Mouse (Mus musculus): ENCODE data around the gene Ofcc1. TPM values are rescaled to one million over a fixed set of nuclear protein-coding genes. Genes with fewer than 3 reads are reported as not detected.

Gene Ofcc1
- polyA plus RNA-seq, 1 experiment: not detected

DNA sequence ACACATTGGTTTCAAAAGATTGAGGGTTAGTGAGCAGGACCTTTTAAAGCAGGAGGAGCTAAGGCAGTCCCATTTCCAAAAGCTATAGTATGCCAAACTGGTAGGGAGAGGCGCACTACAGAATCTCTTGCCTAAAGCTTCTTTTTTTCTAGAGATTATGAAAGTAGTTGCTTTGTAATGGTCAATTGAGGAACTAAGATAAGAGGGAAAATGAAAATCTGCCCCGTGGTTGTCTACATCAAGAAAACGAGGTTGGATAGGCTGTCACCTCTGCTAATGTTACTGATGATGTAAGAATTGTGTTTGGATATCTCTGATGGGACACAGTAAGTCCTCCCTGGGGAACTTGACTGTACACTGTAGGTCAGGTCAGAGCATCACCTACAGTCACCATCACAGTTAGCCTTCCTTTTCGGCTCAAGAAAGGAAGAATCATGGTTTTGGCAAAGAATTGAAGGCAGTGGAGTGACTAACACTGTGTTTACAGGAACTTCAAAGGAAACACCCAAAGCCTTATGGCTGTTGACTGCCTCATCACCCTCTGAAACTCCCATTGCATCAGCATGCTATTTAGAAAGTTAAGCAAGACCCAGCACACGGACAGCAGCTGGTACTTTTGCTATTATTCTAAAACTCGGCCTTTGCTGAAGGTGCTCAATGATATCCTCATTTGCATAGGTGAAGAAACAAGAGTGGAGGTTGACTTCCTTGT is 40.3 kb downstream of the Ofcc1 start:
- Histone ChIP-seq H3K4me3 (ENCODE audit: insufficient read depth, low read depth, low read length) (no peak overlapping the region), H3K27ac (ENCODE audit: insufficient read depth, low read depth, low read length) (no peak overlapping the region), H3K4me1 (ENCODE audit: control insufficient read depth, insufficient read depth, low read length) (no peaks in the 10 kb centered on the region)
- 85% methylated on average over 6 of the region's 6 CpGs for WGBS
- TF ChIP-seq CTCF (IDR thresholded peaks at IDR 0.05; ENCODE audit: insufficient read depth, low read depth, low read length) (no peak), POLR2A (IDR thresholded peaks at IDR 0.05; ENCODE audit: insufficient read depth, low read depth, low read length) (no peak)

DNA sequence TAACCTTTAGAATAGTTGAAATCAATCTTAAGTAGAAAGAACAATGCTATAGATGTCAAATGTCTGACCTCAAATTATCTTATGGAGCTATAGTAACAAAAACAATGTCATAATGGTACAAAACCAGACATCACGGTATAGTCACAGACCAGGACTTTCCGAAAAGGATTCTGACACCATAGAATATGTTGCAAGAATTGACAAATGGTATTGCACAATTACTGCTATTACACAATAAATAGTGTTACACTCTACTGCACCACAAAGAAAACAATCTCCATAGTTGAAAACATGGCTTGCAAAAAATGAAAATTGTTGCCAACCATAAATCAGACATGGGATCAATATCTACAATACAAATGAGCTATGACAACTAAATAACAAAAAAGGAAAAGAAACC is 43.5 kb downstream of the Ofcc1 start:
- WGBS: 93% methylated on average over 2 of the region's 2 CpGs
- Histone ChIP-seq H3K4me3 (ENCODE audit: insufficient read depth, low read depth, low read length) (no peak overlapping the region), H3K4me1 (ENCODE audit: control insufficient read depth, insufficient read depth, low read length) (no peaks in the 10 kb centered on the region), H3K27ac (ENCODE audit: insufficient read depth, low read depth, low read length) (no peak overlapping the region)
- TF ChIP-seq POLR2A (IDR thresholded peaks at IDR 0.05; ENCODE audit: insufficient read depth, low read depth, low read length): no peak
- TF ChIP-seq CTCF (IDR thresholded peaks at IDR 0.05; ENCODE audit: insufficient read depth, low read depth, low read length): no peak

DNA sequence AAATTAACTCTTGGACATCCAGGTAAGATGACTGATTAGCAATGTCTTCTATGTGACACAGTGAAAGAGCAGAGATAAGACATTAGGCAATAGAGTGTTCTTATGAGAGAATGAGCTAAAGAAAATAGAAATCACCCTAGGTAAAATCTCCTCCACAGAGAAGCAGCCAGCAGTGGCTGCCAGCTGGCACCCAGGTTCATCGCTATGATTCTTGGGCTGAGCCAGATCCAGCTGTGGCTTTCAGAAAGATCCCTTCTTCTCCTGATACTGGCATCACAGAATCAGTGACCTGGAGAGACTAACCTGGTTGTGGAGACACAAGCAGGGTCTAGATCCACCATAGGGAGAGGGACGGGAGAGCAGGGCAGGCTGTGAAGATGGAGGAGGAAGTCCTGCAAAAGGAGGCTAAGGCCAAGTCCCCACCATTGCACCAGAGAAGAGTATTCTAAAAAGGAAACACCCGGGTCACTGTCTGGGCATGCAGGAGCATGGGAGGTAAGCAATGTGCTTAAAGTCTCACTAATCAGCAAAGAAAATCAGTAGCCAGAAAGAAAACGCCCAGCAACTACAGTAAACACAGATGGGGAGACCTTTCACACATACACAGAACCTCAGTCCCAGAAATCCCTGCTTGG is 46.0 kb downstream of the Ofcc1 start:
- Histone ChIP-seq H3K4me1 (ENCODE audit: control insufficient read depth, insufficient read depth, low read length) (no peaks in the 10 kb centered on the region), H3K4me3 (ENCODE audit: insufficient read depth, low read depth, low read length) (no peak overlapping the region), H3K27ac (ENCODE audit: insufficient read depth, low read depth, low read length) (no peak overlapping the region)
- no peak for TF ChIP-seq CTCF (IDR thresholded peaks at IDR 0.05; ENCODE audit: insufficient read depth, low read depth, low read length)
- WGBS: 75% methylated on average over 4 of the region's 4 CpGs

DNA sequence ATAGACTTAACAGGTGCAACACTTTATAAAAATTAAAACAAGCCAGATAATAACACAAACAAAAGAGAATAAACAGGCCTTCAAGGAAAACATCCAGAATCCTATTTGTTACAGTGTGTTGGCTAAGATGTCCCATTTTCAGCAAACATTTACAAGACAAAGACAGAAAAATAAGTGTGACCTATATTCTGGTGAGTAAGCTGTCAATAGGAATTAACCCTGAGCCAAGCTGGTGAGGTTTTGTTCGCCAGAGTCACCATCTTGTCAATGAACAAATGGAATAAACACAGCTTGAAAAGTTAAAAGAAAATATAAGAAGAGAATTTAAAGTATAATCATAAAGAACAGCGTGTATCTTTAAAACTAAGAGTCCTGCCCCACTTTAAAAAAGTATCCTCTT is 68.4 kb downstream of the Ofcc1 start:
- no peak overlapping the region for H3K27ac ChIP-seq (ENCODE audit: insufficient read depth, low read depth, low read length)
- no peak overlapping the region for H3K4me3 ChIP-seq (ENCODE audit: insufficient read depth, low read depth, low read length)
- no peaks in the 10 kb centered on the region for H3K4me1 ChIP-seq (ENCODE audit: control insufficient read depth, insufficient read depth, low read length)
- WGBS: 97% methylated on average over 2 of the region's 2 CpGs
- TF ChIP-seq POLR2A (IDR thresholded peaks at IDR 0.05; ENCODE audit: insufficient read depth, low read depth, low read length) (no peak), CTCF (IDR thresholded peaks at IDR 0.05; ENCODE audit: insufficient read depth, low read depth, low read length) (no peak)

DNA sequence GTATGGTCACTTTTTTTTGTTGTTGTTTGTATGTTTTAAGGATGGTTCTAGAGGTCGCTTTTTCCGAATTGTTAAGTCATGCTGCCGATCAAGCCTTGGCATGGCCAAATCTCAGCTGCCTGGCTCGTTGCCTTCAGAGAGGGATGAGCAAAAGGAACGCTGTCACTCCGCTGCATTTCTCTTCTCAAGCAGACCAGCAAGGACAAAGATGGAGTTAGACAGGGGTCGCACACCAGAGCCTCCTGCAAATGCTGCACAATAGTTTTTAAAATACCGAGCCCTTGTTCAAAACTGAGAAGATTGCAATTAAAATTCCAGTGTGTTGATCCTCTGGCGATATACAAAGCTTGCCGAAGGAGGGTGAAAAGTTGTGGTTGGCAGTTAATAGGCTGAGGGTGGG is 70.4 kb downstream of the Ofcc1 start:
- WGBS: 54% methylated on average over 10 of the region's 10 CpGs
- Histone ChIP-seq H3K4me1 (ENCODE audit: control insufficient read depth, insufficient read depth, low read length) (no peaks in the 10 kb centered on the region), H3K4me3 (ENCODE audit: insufficient read depth, low read depth, low read length) (no peak overlapping the region), H3K27ac (ENCODE audit: insufficient read depth, low read depth, low read length) (no peak overlapping the region)
- TF ChIP-seq CTCF (IDR thresholded peaks at IDR 0.05; ENCODE audit: insufficient read depth, low read depth, low read length) (no peak), POLR2A (IDR thresholded peaks at IDR 0.05; ENCODE audit: insufficient read depth, low read depth, low read length) (no peak)

DNA sequence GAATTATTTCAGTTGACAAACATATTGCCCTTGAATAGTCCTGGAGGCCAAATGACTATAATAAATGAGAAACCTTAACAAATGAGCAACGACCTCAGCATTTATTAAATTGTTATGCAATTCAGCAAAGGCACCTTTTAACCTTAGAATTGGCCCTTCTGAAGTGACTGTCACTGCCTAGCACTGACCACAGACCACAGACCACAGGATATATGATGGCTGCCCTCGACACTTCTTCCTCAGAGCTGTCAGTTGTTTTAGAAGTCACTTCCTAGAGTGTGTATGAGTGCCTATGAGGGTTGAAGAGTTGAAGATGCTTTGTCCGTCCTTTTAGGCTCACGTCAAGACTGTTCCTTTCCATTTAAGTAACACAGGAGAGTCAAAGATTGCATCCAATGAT is 72.6 kb downstream of the Ofcc1 start:
- H3K4me1 ChIP-seq (ENCODE audit: control insufficient read depth, insufficient read depth, low read length): no peaks in the 10 kb centered on the region
- no peak overlapping the region for H3K27ac ChIP-seq (ENCODE audit: insufficient read depth, low read depth, low read length)
- TF ChIP-seq POLR2A (IDR thresholded peaks at IDR 0.05; ENCODE audit: insufficient read depth, low read depth, low read length) (no peak), CTCF (IDR thresholded peaks at IDR 0.05; ENCODE audit: insufficient read depth, low read depth, low read length) (no peak)
- 91% methylated on average over 4 of the region's 4 CpGs for WGBS
- H3K4me3 ChIP-seq (ENCODE audit: insufficient read depth, low read depth, low read length): no peak overlapping the region

DNA sequence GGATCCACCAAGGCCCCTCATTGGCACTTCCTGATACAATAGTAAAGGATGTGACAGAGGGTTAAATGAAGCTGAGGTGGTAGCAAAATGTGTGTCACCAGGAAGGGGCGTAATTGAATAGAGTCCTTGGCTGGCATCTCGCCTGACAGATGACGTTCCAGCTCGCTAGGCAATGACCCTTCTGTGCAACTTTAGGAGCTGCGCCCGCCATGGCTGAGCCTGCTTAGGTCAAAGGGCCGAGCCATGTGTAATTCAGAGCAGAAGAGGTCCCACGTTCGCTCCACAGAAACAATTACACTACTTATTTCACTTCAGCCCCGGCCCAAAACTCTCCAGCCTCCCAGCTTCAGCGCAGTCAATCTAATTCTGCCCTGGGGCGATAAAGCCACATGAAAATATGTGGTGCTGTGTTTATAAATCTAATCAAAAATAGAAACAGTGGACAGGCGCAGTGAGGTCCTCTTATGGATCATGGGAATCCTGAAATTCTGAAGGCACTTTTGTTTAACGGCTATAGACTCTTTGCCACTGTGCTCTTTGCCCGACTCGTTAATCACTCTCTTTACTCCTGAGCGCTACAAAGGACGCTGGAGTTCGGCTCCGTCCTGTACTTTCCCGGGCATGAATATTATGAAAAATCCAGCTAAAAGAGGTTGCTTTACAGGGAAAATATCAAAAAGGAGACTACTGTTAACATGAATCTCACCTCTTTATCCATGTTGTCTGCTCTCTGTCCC is 73.8 kb downstream of the Ofcc1 start:
- WGBS: 37% methylated on average over 21 of the region's 21 CpGs
- TF ChIP-seq POLR2A (IDR thresholded peaks at IDR 0.05; ENCODE audit: insufficient read depth, low read depth, low read length): no peak
- TF ChIP-seq CTCF (IDR thresholded peaks at IDR 0.05; ENCODE audit: insufficient read depth, low read depth, low read length): no peak
- no peaks in the 10 kb centered on the region for H3K4me1 ChIP-seq (ENCODE audit: control insufficient read depth, insufficient read depth, low read length)
- H3K4me3 ChIP-seq (ENCODE audit: insufficient read depth, low read depth, low read length): no peak overlapping the region
- H3K27ac ChIP-seq (ENCODE audit: insufficient read depth, low read depth, low read length): no peak overlapping the region

DNA sequence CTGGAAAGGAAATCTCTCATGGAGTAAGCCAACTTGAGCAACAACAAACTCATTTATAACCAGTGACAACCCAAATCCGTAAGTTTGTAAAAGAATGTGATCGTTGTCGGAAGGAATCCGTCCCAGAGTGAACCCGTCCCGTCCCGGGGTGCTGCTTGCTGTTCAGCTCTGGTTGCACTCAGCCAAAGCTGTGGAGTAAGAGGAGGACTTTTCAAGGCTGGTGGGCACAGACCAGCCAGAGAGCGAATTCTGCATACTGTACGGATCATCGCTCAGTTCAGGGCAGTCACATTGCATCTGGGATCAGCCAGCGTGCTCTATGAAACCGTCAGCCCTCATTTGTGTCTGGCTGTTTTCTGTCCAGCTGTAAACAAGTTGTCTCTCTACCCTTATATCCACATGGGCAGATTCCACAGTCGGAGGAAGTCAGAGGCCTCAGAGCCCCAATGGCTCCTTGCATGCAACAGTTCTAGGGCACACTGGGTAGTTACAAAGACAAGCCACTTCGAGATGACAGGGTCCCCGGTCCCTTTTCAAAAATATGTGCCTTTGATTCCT is 75.9 kb downstream of the Ofcc1 start:
- WGBS: 84% methylated on average over 15 of the region's 15 CpGs
- no peaks in the 10 kb centered on the region for H3K4me1 ChIP-seq (ENCODE audit: control insufficient read depth, insufficient read depth, low read length)
- no peak for TF ChIP-seq CTCF (IDR thresholded peaks at IDR 0.05; ENCODE audit: insufficient read depth, low read depth, low read length)
- no peak for TF ChIP-seq POLR2A (IDR thresholded peaks at IDR 0.05; ENCODE audit: insufficient read depth, low read depth, low read length)
- H3K4me3 ChIP-seq (ENCODE audit: insufficient read depth, low read depth, low read length): no peak overlapping the region
- H3K27ac ChIP-seq (ENCODE audit: insufficient read depth, low read depth, low read length): no peak overlapping the region

DNA sequence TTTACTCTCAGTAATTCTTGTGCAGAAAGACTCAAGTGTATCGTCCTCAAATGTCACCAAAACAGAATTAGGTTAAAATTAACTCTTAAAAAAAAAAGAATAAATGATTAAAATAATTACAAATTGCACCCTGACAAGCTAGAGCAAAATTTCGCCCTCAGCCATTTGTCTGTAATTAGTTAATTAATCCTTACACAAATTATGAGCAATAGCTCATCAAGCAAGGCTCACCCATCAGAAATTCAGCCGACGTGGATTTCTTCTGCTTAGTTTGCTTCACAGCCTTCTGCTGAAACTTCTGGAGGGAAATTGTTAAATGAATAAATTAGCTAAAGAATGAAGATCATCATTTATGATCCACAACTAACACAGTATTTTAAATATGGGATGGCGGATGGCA is 80.6 kb downstream of the Ofcc1 start:
- TF ChIP-seq POLR2A (IDR thresholded peaks at IDR 0.05; ENCODE audit: insufficient read depth, low read depth, low read length): no peak
- no peak for TF ChIP-seq CTCF (IDR thresholded peaks at IDR 0.05; ENCODE audit: insufficient read depth, low read depth, low read length)
- 56% methylated on average over 5 of the region's 5 CpGs for WGBS

More for the DNA sequence above, 80.6 kb downstream of the Ofcc1 start:
- Histone ChIP-seq H3K4me1 (ENCODE audit: control insufficient read depth, insufficient read depth, low read length) (no peaks in the 10 kb centered on the region), H3K27ac (ENCODE audit: insufficient read depth, low read depth, low read length) (no peak overlapping the region), H3K4me3 (ENCODE audit: insufficient read depth, low read depth, low read length) (no peak overlapping the region)

Data from olfactory bulb, adult 2 months (tissue).